Mouse (Mus musculus): Measurements from ENCODE around the gene Tmem131l. TPM values are rescaled to one million over a fixed set of nuclear protein-coding genes. Genes with fewer than 3 reads are reported as not detected.

Tmem131l gene
- polyA plus RNA-seq, 1 experiment from 2014 or later, result 22.4 TPM

GRCm38 (mm10) chr3:83977817-83978216 lies 62.2 kb downstream of the Tmem131l start:
- Histone ChIP-seq H3K4me1 (replicated peaks; ENCODE audit: insufficient read depth, low read length) (peaks cover 5% of the 10 kb centered on the region; the same call in 1 of the 2 replicates), H3K9ac (ENCODE audit: low read depth, low read length) (no peak overlapping the region), H3K4me3 (replicated peaks; ENCODE audit: low read depth, low read length) (no peak overlapping the region), H3K27me3 (ENCODE audit: insufficient read depth, low read length) (no peaks in the 10 kb centered on the region), H3K9me3 (replicated peaks; ENCODE audit: low read length) (no peaks in the 10 kb centered on the region), H3K4me2 (ENCODE audit: low read length) (no peak overlapping the region), H3K27ac (no peak overlapping the region), H3K36me3 (ENCODE audit: insufficient read depth, low read length) (no peaks in the 10 kb centered on the region)
- ATAC-seq (replicated peaks; ENCODE audit: low FRiP score, low read depth) (no peak), DNase-seq (ENCODE audit: low spot score) (no peak)
- WGBS, result 82% methylated on average over 3 of the region's 3 CpGs
- no peak for TF ChIP-seq CTCF (IDR thresholded peaks at IDR 0.05; ENCODE audit: low read depth)

DNA sequence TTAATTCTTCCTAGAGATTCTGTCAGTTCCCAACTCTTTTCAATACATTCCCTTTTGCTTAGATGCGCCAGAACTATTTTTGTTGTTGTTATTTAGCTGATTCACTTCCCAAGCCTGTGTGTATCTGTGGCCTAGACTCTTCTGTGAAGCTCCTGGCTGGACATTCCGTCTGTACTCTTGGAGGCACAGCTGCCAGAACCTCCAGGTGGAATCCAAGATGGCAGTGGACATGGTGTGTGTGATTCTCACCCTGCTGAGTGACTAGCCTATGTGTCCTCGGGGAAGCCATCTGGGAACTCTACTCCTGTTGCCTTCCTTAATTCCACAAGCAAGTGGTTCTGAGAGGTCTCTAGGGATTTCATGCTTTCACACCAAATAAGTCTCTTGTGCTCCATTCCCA lies 63.8 kb downstream of the Tmem131l start:
- H3K4me1 ChIP-seq (replicated peaks; ENCODE audit: insufficient read depth, low read length), result peaks cover 5% of the 10 kb centered on the region; the same call in 1 of the 2 replicates
- H3K4me3 ChIP-seq (replicated peaks; ENCODE audit: low read depth, low read length), result no peak overlapping the region
- no peaks in the 10 kb centered on the region for H3K36me3 ChIP-seq (ENCODE audit: insufficient read depth, low read length)
- DNase-seq (ENCODE audit: low spot score) (no peak), ATAC-seq (replicated peaks; ENCODE audit: low FRiP score, low read depth) (no peak)
- 81% methylated on average over 3 of the region's 3 CpGs for WGBS
- H3K27ac ChIP-seq, result no peak overlapping the region
- no peak overlapping the region for H3K9ac ChIP-seq (ENCODE audit: low read depth, low read length)
- H3K4me2 ChIP-seq (ENCODE audit: low read length), result no peak overlapping the region
- TF ChIP-seq CTCF (IDR thresholded peaks at IDR 0.05; ENCODE audit: low read depth), result no peak
- H3K9me3 ChIP-seq (replicated peaks; ENCODE audit: low read length), result no peaks in the 10 kb centered on the region
- no peaks in the 10 kb centered on the region for H3K27me3 ChIP-seq (ENCODE audit: insufficient read depth, low read length)

- DNase-seq (ENCODE audit: low spot score) (no peak), ATAC-seq (replicated peaks; ENCODE audit: low FRiP score, low read depth) (no peak)
- Histone ChIP-seq H3K4me1 (replicated peaks; ENCODE audit: insufficient read depth, low read length) (0 out of 2 replicates have a peak, but pooled peaks cover under 1% of the 10 kb centered on the region), H3K4me2 (ENCODE audit: low read length) (no peak overlapping the region), H3K4me3 (replicated peaks; ENCODE audit: low read depth, low read length) (no peak overlapping the region), H3K9ac (ENCODE audit: low read depth, low read length) (no peak overlapping the region), H3K27ac (no peak overlapping the region), H3K9me3 (replicated peaks; ENCODE audit: low read length) (no peaks in the 10 kb centered on the region), H3K27me3 (ENCODE audit: insufficient read depth, low read length) (no peaks in the 10 kb centered on the region), H3K36me3 (ENCODE audit: insufficient read depth, low read length) (no peaks in the 10 kb centered on the region)
- no peak for TF ChIP-seq CTCF (IDR thresholded peaks at IDR 0.05; ENCODE audit: low read depth)
- WGBS, result 71% methylated on average over 2 of the region's 2 CpGs
Observed at GRCm38 (mm10) chr3:83973339-83973738, 66.6 kb downstream of the Tmem131l start.

- H3K9ac ChIP-seq (ENCODE audit: low read depth, low read length), result no peak overlapping the region
- no peaks in the 10 kb centered on the region for H3K27me3 ChIP-seq (ENCODE audit: insufficient read depth, low read length)
- H3K9me3 ChIP-seq (replicated peaks; ENCODE audit: low read length), result no peaks in the 10 kb centered on the region
- H3K27ac ChIP-seq, result no peak overlapping the region
- DNase-seq (ENCODE audit: low spot score) (no peak), ATAC-seq (replicated peaks; ENCODE audit: low FRiP score, low read depth) (no peak)
- no peaks in the 10 kb centered on the region for H3K36me3 ChIP-seq (ENCODE audit: insufficient read depth, low read length)
- no peak for TF ChIP-seq CTCF (IDR thresholded peaks at IDR 0.05; ENCODE audit: low read depth)
- no peaks in the 10 kb centered on the region for H3K4me1 ChIP-seq (replicated peaks; ENCODE audit: insufficient read depth, low read length)
- no peak overlapping the region for H3K4me2 ChIP-seq (ENCODE audit: low read length)
- WGBS, result 74% methylated on average over 1 of the region's 1 CpGs
- H3K4me3 ChIP-seq (replicated peaks; ENCODE audit: low read depth, low read length), result no peak overlapping the region
Observed at GRCm38 (mm10) chr3:83970629-83971028, 69.3 kb downstream of the Tmem131l start.

DNA sequence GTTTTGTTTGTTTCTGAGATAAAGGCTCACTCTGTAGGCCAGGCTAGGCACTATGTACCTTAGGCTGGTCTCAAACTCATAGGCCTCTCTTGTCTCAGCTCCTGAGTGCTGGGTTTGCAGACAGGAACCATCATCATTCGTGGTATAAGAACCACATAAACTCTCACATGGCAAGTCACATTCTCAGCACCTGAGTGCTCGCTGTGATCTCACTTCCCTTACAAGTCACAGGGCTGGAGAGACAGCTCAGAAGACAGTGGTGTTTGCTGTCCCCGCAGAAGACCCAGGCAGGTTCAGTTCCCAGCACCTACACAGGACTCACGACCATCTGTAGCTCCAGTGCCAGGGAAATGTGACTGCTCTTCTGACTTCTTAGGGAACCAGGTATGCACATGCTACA lies 70.9 kb downstream of the Tmem131l start:
- ATAC-seq (replicated peaks; ENCODE audit: low FRiP score, low read depth) (no peak), DNase-seq (ENCODE audit: low spot score) (no peak)
- no peak for TF ChIP-seq CTCF (IDR thresholded peaks at IDR 0.05; ENCODE audit: low read depth)
- H3K9ac ChIP-seq (ENCODE audit: low read depth, low read length), result no peak overlapping the region
- H3K27ac ChIP-seq, result no peak overlapping the region
- H3K4me3 ChIP-seq (replicated peaks; ENCODE audit: low read depth, low read length), result no peak overlapping the region
- H3K4me2 ChIP-seq (ENCODE audit: low read length), result no peak overlapping the region
- no peaks in the 10 kb centered on the region for H3K36me3 ChIP-seq (ENCODE audit: insufficient read depth, low read length)
- H3K9me3 ChIP-seq (replicated peaks; ENCODE audit: low read length), result no peaks in the 10 kb centered on the region
- 90% methylated on average over 4 of the region's 4 CpGs for WGBS
- H3K4me1 ChIP-seq (replicated peaks; ENCODE audit: insufficient read depth, low read length), result no peaks in the 10 kb centered on the region
- no peaks in the 10 kb centered on the region for H3K27me3 ChIP-seq (ENCODE audit: insufficient read depth, low read length)

- ATAC-seq (replicated peaks; ENCODE audit: low FRiP score, low read depth) (no peak), DNase-seq (ENCODE audit: low spot score) (no peak)
- Histone ChIP-seq H3K4me2 (ENCODE audit: low read length) (no peak overlapping the region), H3K27me3 (ENCODE audit: insufficient read depth, low read length) (no peaks in the 10 kb centered on the region), H3K27ac (no peak overlapping the region), H3K9ac (ENCODE audit: low read depth, low read length) (no peak overlapping the region), H3K9me3 (replicated peaks; ENCODE audit: low read length) (no peaks in the 10 kb centered on the region), H3K36me3 (ENCODE audit: insufficient read depth, low read length) (no peaks in the 10 kb centered on the region), H3K4me3 (replicated peaks; ENCODE audit: low read depth, low read length) (no peak overlapping the region), H3K4me1 (replicated peaks; ENCODE audit: insufficient read depth, low read length) (no peaks in the 10 kb centered on the region)
- TF ChIP-seq CTCF (IDR thresholded peaks at IDR 0.05; ENCODE audit: low read depth), result no peak
- WGBS, result 84% methylated on average over 3 of the region's 3 CpGs
Observed at GRCm38 (mm10) chr3:83967791-83968190, 72.2 kb downstream of the Tmem131l start.

DNA sequence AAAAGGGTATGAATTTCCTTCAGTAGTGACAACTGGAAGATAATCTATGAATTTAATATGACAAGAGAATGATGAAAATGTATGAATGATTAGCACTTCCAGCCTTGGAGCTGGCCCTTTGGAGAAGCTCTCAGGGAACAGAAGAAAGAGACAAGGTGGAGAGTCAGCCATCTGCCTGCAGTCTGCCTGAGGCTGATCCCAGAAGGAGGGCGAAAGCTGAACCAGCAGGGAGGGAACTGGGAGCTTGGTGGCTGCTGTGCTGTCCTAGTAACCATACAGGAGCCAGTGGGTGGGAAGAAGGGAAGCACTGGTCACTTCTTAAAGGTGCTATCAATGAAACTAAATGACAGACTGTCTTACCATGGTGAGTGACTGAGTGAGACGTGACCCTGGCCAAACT lies 74.6 kb downstream of the Tmem131l start:
- no peak for DNase-seq (ENCODE audit: low spot score)
- Histone ChIP-seq H3K4me1 (replicated peaks; ENCODE audit: insufficient read depth, low read length) (no peaks in the 10 kb centered on the region), H3K9me3 (replicated peaks; ENCODE audit: low read length) (no peaks in the 10 kb centered on the region), H3K27ac (no peak overlapping the region), H3K27me3 (ENCODE audit: insufficient read depth, low read length) (no peaks in the 10 kb centered on the region), H3K4me2 (ENCODE audit: low read length) (no peak overlapping the region), H3K36me3 (ENCODE audit: insufficient read depth, low read length) (0 out of 2 replicates have a peak, but pooled peaks cover 8% of the 10 kb centered on the region), H3K9ac (ENCODE audit: low read depth, low read length) (no peak overlapping the region), H3K4me3 (replicated peaks; ENCODE audit: low read depth, low read length) (no peak overlapping the region)
- ATAC-seq (replicated peaks; ENCODE audit: low FRiP score, low read depth), result no peak
- WGBS, result 82% methylated on average over 2 of the region's 2 CpGs
- TF ChIP-seq CTCF (IDR thresholded peaks at IDR 0.05; ENCODE audit: low read depth), result no peak
